Mouse (Mus musculus) left cerebral cortex, adult 2 months (tissue): ENCODE results near the gene Bcl2. TPM values are rescaled to one million over a fixed set of nuclear protein-coding genes. Genes with fewer than 3 reads are reported as not detected.
A peak's percentile ranks its signal among the peaks of the same experiment; 100 is the strongest.

ENCODE experiments used
- DNase-seq, 2 experiments: peaks; one replicate each; pipeline ENCODE4 v3.0.0; 2021 to 2022; ENCODE audit warnings: low spot score in 2 of 2, mixed read lengths in 1 of 2; ENCODE audit errors: extremely low spot score in 1 of 2
- H3K27ac ChIP-seq: fragments of 200-600 bp; 2 replicates; pipeline ENCODE4 v1.8.1; 2022
- H3K4me3 ChIP-seq: fragments of 200-600 bp; 2 replicates; pipeline ENCODE4 v1.8.1; 2022
- CTCF ChIP-seq: fragments of 200-600 bp; IDR thresholded peaks from 2 replicates; pipeline ENCODE4 v1.8.1; 2022; ENCODE audit warnings: antibody characterized with exemption, mild to moderate bottlenecking, moderate library complexity
- intact Hi-C: fragments of 180-260 bp; cut with DNase I; formaldehyde crosslinking; loops from one replicate; pipeline ENCODE4 v1.15.1; 2025
- total RNA-seq, 2 experiments: library from RNA; stranded (reverse); gene quantifications; 2 replicates each; pipeline ENCODE4 v1.2.3; 2021

Gene Bcl2
- total RNA-seq, 2 experiments from 2014 or later, result 14.5 to 17.5 TPM

DNA sequence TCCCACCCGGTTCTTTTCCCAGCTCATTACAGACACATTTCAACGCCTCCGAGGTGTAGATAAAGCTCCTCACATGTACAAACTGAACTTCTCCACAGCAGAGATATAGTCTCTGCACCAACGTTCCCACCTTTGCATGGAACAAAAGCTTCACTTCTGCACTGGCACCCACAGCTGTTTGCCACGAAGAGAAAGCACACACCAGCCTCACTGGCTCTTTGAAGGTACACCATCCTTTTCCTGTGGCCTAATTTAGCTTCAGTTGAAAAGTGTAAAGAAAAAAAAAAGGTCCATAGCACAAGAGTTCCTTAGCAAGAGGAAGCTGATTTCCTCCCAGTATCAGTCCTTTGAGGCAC is 25.9 kb downstream of the Bcl2 start:
- DNase-seq, result no peak
- no peak for TF ChIP-seq CTCF
- intact Hi-C loops, result no loop called here
- Histone ChIP-seq H3K27ac (peak overlapping the region; percentile 38; the same call in 1 of the 2 replicates), H3K4me3 (0 out of 2 replicates have a peak overlapping the region, but pooled peaks have one; percentile 7)

DNA sequence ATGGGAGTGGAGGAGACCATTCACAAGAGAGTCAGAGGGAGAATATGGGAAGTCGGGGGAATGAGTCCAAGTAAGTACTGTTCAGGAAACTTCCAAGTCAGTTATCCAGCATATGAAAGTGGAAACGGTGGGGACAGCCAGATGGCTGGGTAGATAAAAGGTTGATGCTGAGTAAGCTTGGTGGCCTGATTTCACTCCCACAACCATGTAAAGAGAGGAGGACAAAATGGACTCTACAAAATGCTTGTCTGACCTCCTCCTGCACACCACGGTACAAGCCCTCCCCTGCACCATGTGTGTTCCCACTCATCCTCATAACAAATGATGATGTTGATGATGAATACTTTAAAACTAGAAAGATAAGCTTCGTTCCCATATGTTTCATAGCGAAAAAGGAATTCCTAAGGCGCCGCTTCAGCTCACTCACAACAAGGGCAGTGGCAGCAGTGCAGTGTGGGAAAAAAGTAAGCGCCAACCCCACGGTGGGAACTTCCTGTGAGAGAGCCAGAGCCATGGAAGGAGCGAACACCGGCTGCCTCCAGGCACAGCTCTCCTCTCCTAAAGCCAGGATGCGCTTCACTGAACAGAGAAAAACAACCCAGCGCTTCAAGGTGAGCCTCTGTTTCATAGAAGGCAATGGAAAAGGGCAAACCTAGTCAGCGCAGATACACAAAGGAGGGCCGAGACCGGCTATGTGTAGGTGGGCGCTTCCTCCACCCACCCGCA is 26.5 kb downstream of the Bcl2 start:
- TF ChIP-seq CTCF, result no peak
- intact Hi-C loops, result no loop called here
- peak overlapping the region; percentile 38 for H3K27ac ChIP-seq
- 0 out of 2 replicates have a peak overlapping the region, but pooled peaks have one; percentile 7 for H3K4me3 ChIP-seq
- DNase-seq, result no peak

DNA sequence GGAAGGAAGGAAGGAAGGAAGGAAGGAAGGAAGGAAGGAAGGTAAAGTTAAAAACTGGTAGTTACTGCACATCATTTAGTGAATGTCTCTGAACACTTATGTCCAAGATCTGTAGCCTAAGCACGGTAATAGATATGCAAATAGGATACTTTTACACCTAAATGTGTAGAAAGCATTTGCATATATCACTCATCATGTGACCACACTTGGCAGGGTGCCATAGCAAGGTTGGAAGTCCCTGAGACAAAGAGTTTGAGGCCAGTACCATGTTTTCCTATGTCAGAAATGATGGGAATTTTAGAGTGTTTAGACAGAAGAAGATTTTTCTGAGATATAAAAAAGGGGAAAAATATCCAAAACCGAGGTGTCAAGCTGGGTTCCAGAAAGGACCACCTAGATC is 28.4 kb downstream of the Bcl2 start:
- no peak overlapping the region for H3K27ac ChIP-seq
- no peak overlapping the region for H3K4me3 ChIP-seq
- no peak for DNase-seq
- no peak for TF ChIP-seq CTCF
- intact Hi-C loops, result no loop called here

DNA sequence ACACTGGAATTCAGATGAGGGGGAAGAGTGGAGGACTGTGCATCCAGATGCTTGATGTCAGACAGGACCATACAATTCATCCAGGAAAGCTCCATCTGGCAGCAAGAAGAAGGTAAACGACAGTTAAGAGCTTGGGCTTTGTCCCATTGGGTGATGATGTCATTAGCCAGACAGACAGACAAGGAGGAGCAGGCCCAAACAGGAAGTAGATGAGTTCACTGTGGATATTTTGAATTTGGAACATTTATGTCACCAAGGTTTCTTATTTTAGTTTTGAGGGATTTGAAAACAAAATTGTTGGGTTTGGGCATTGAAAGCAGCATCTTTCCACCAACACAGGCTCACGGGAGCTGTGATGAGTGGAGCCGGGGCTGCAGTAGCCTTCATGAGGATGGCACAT is 29.5 kb downstream of the Bcl2 start:
- intact Hi-C loops, result no loop called here
- no peak overlapping the region for H3K4me3 ChIP-seq
- no peak for TF ChIP-seq CTCF
- H3K27ac ChIP-seq, result no peak overlapping the region
- no peak for DNase-seq

DNA sequence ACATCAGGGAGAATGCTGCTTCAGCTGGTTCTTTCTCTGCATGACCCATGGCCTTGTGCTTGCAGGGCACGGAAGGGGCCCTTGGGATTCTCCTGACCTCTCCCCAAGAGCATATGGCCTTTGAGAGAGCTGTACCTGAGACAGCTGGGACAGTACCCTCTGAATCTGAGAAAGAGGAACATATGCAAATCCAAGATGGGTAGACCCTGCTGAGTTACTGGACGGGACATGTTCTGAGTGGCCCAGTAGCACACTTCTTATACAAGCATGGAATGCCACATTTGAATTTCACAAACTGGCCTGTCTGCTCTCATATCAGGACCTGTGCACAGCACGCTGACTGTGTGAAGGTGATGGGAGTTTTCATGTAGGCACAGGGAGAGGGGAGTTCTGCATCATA is 31.2 kb downstream of the Bcl2 start:
- no peak for DNase-seq
- intact Hi-C loops, result no loop called here
- no peak overlapping the region for H3K27ac ChIP-seq
- no peak for TF ChIP-seq CTCF
- no peak overlapping the region for H3K4me3 ChIP-seq

DNA sequence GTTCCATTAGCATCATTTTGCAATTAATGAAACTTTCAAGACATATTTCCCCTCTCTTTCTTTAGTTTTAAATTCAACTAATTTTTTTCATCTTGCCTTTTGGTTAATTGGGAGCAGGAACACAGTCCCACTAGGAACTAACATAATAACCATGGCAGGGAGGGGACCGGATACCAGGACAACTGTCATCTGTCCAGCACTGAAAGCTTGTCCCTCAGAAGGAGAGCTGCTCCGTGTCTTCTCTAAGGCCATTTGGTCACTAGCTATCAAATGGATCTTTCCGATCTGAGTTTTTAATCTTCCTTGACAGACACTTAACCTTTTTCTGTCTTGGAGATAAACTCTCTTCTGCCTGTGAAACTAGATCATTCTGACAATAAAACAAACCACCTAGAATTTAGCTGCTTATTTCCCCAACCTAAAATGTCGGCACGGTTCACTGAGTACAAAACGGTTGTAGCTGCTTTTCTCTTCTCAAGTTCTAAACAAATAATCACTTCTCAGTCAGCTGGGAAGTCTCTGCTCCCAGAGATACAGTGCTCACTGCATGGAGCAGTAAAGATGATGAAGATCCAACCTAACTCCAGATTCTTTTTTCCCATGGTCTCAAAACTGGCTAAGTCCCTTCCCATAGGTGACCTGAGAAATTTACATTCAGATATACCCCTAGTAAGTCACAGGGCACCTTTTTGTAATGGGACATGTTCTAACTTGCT is 34.1 kb downstream of the Bcl2 start:
- intact Hi-C loops, result no loop called here
- no peak for DNase-seq
- no peak for TF ChIP-seq CTCF
- Histone ChIP-seq H3K4me3 (no peak overlapping the region), H3K27ac (no peak overlapping the region)

DNA sequence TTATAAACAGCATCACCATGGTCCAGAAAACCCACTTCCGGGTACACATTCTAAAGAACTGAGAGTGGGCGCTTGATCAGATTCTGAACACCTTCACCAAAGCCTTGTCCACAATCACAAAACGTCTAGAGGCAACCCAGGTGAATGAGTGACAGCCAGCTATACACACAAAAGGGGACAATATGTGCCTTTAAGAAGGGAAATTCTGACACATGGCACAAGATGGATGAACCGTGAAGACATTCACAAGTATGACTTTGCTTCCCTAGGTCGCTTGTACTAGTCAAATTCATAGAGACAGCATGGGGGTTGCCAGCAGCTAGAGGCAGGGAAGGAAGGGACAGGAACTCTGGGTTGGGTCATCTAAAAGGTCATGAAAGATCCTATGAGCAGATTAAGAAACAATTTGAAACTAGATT is 36.0 kb downstream of the Bcl2 start:
- Histone ChIP-seq H3K27ac (no peak overlapping the region), H3K4me3 (no peak overlapping the region)
- no peak for DNase-seq
- intact Hi-C loops, result no loop called here
- TF ChIP-seq CTCF, result no peak

DNA sequence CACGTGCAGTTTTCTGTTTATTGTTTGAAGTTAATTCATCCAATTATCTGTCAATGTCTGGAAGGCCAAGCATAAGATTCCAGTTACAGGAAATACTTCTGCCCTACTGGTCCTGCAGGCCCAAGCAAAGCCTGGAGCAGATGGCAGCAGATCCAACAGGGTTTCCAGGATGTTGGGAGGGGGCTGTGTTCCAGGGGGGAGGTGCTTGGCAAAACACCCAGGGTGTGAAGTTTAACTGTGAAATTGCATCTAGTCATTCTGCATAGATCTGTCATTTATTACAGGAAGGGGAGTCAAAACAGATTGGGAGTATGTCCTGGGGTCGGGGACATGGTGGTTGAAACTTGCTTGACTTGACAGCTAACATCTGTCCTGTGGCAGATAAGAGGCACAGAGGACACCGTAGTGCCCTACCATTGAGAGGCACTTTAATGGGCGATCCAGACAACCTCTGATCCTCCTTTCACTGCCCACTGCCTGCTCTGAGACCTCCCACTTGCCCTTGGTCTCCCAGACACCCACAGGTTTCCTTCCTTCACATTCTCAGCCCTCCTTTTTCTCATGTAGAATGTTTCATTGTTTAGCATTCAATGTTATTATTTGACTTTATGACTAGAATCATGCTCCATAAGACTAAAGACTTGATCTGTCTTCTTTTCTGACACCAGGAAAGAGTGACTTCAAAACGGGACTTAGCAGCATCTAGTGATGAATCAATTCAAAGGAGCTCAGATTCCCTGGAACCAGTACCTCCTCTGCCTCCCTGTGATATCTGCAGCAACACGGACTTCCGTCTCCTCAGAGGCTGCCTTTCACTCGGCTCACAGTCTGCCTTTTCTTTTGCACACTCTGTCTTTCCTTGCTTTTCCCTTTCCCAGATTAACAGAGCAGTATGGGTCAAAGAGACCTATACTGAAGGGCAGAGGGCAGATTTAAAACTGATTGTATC is 47.7 kb downstream of the Bcl2 start:
- no peak for DNase-seq
- H3K27ac ChIP-seq, result no peak overlapping the region
- intact Hi-C loops, result loop anchor here (1.0 kb wide), 1 partner anchor 45 kb away; no protein-coding TSS in a partner anchor
- no peak for TF ChIP-seq CTCF
- H3K4me3 ChIP-seq, result no peak overlapping the region

DNA sequence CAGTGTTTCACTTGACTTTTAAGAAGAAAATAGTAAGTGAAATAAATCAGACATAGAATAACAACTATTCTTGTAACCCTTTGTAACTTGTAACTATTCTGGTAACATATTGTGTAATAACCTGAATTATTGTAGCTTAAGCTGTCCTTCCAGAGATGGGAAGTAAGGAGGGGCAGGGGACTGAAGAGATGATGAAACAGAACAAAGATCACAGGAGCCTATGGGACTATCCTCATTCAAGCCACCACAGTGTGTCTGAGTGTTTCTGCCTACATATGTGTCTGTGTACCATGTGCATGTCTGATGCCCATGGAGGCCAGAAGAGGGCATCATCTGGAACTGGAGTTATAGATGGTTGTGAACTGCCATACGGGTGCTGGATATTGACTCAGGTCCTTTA is 49.1 kb downstream of the Bcl2 start:
- no peak for DNase-seq
- Histone ChIP-seq H3K4me3 (no peak overlapping the region), H3K27ac (no peak overlapping the region)
- no peak for TF ChIP-seq CTCF
- intact Hi-C loops, result no loop called here

DNA sequence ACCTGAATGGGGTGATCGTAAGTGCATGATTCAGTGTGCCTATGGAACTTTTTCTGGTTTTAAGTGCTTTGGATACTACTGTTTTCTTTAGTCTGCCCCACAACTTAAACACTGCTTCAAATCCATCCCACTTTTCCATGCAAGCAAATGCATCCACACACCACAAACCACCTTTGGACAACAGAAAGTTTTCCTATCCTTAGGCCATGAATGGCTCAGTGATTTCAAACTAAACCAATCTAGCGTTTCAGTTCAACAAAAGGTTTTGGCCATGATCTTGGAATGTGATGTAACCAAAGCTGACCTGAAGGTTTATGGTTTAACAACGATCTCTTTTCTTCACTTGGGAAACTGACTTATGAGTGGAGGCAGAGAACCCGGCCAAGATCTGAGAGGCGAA is 51.6 kb downstream of the Bcl2 start:
- no peak for TF ChIP-seq CTCF
- intact Hi-C loops, result no loop called here

DNA sequence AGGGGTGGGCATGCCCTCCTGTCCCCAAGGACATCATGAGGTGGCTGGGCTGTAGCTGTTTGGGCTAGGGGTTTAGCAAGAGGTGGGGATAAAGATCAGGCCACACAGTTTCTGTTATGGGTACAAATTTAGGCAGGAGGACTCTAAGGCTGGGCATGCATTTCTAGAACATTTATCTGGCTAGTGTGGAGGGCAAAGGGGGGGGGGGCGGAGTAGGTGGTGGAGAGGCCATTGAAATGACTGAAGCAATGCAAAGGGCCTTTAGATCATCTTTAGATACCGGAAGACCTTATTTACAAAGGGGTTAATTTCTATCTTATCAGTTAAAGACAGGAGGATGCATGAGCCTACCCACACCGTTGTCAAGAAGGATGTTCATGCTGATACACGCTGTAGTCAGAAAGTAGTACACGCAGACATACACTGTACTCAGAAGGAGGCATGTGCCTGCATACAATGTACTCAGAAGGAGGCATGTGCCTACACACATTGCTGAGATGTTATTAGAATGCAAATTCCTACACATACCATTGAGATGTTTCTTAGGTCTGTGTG is 55.7 kb downstream of the Bcl2 start:
- H3K4me3 ChIP-seq, result no peak overlapping the region
- no peak for DNase-seq
- H3K27ac ChIP-seq, result no peak overlapping the region
- no peak for TF ChIP-seq CTCF
- intact Hi-C loops, result no loop called here

More for the DNA sequence above, 51.6 kb downstream of the Bcl2 start:
- no peak overlapping the region for H3K4me3 ChIP-seq
- DNase-seq, result no peak
- H3K27ac ChIP-seq, result no peak overlapping the region
